Mouse (Mus musculus) bone marrow, adult 2 months (tissue): Measurements from ENCODE around the gene Usp4.

Source experiments
- CTCF ChIP-seq: fragments of 200-500 bp; IDR thresholded peaks from 2 replicates; pipeline ENCODE4 v1.5.1; 2011; ENCODE audit warnings: low read length, control low read depth; ENCODE audit not compliant: control insufficient read depth, insufficient read depth
- POLR2A ChIP-seq: fragments of 200-500 bp; IDR thresholded peaks from 2 replicates; pipeline ENCODE4 v1.6.1; 2011; ENCODE audit warnings: low read depth, mild to moderate bottlenecking, control low read depth, low read length, borderline replicate concordance; ENCODE audit not compliant: control insufficient read depth

DNA sequence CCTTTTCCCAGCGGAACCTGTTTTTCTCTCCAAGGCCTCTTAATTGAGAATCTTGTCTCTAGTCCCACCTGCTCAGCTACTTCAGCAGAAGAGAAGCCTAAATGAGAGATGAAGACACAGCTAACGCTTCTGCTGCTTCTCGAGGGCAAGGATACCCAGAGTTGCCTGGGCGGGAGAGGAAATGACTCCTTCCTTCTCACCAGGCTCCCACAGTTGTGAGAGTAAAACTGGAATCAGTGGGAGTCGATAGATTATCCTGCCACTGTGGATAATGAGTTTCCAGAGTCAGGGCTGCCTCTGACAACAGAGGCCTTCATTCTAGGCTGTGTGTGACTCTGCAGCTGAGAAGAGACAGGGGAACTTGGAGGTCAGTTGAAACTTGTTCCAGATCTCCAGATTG, 92.8 kb downstream of the Usp4 start:
- TF ChIP-seq CTCF = no peak
- no peak for TF ChIP-seq POLR2A
